ENCODE assay signal across 7 mouse cellular contexts in the genomic region with DNA sequence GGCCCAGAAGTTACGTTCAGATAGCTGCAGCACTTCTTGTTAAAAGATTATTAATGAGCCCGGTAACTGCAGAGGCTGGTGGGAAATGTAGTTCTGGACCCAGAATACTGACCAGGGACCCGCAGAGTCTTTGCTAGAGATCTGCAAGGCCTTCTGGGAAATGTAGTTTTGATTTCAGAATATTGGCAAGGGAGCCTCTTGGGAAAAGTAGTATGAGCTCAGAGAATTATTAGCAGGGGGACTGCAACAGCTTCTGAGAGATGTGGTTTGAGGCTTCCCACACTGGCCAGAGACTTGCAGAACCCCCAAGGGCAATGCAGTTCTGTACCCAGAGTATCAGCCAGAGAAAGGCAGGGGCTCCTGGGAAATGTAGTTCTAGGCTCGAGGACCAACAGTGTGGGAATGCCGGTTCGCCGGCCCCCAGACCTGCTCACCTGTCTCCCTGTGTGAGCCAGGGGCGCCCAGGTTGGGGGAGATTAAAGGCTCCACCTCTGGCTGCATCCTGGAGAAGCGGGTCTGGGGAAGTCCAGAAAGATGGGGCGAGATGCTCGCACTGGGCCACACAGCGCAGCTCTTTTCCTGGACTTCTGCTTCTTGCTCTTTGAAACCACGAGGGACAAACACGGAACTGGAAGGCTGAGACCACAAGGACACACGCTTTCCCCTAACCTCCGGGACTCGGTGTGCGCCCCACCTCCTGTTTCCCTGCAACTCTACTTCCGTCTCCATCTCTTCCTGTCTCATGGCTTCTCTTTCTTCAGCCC. TPM values are rescaled to one million over a fixed set of nuclear protein-coding genes. Genes with fewer than 3 reads are reported as not detected.
DNase-seq lines count a peak whose midpoint lies in the region; ATAC-seq and TF ChIP-seq lines count a peak whose summit lies in the region.

No protein-coding gene starts in this region.

- H3K27me3 ChIP-seq in intestine, embryonic 14.5 days (replicated peaks; ENCODE audit: control insufficient read depth, insufficient read depth, low read length): no peaks in the 10 kb centered on the region; the same call in 1 of the 2 replicates

- ATAC-seq in activated CD4-positive, CD25-positive, alpha-beta regulatory T cell, adult 4 months: peak; percentile 97
- ATAC-seq in intestine, embryonic 14.5 days (replicated peaks; ENCODE audit: low FRiP score, low TSS enrichment, low read depth): peak; percentile 87
- ATAC-seq in megakaryocyte progenitor cell, adult 5-6 weeks (replicated peaks; ENCODE audit: poor library complexity): peak; percentile 92

- intact Hi-C loops in gastrocnemius, postnatal 14 days (cut with DNase I; ENCODE audit: low total_unique reads): no loop called here
- intact Hi-C loops in left cerebral cortex, postnatal 10 days (cut with DNase I): loop anchor here (10.0 kb wide), 1 partner anchor 181 kb away; a partner anchor contains a TSS

- TF ChIP-seq CTCF in cortical plate, adult 2 months (IDR thresholded peaks at IDR 0.05; ENCODE audit: extremely low read depth, insufficient read depth, low read length): no peak

- peak overlapping the region; percentile 58 for H3K9ac ChIP-seq in intestine, embryonic 14.5 days (ENCODE audit: low read length)

- peak overlapping the region; percentile 57; the same call in 1 of the 2 replicates for H3K27ac ChIP-seq in cortical plate, adult 2 months (ENCODE audit: insufficient read depth, low read length)
- H3K27ac ChIP-seq in intestine, embryonic 14.5 days (ENCODE audit: low read depth): peak overlapping the region; percentile 69

- no peaks in the 10 kb centered on the region for H3K36me3 ChIP-seq in intestine, embryonic 14.5 days (ENCODE audit: control insufficient read depth, insufficient read depth, low read length)

- H3K9me3 ChIP-seq in intestine, embryonic 14.5 days (ENCODE audit: control insufficient read depth, low read length): no peaks in the 10 kb centered on the region

- under 1% methylated on average over 19 of the region's 19 CpGs for WGBS in intestine, embryonic 14.5 days

- peak overlapping the region; percentile 71 for H3K4me2 ChIP-seq in intestine, embryonic 14.5 days (ENCODE audit: low read length)

- peak; percentile 73 for DNase-seq in gastrocnemius, postnatal 14 days
- DNase-seq in intestine, embryonic 14.5 days (ENCODE audit: low spot score): peak; percentile 93
- DNase-seq in left cerebral cortex, postnatal 10 days (ENCODE audit: extremely low spot score in 1 of 2, low spot score in 2 of 2): peak; percentile 80 to 93
- peak; percentile 90 to 96 for DNase-seq in right cerebral cortex, postnatal 10 days (ENCODE audit: low spot score in 2 of 2)

- H3K4me3 ChIP-seq in cortical plate, adult 2 months (ENCODE audit: insufficient read depth, low read length): peak overlapping the region; percentile 67
- H3K4me3 ChIP-seq in intestine, embryonic 14.5 days (ENCODE audit: low read depth, low read length): peak overlapping the region; percentile 64

- H3K4me1 ChIP-seq in cortical plate, adult 2 months (ENCODE audit: control insufficient read depth, insufficient read depth, low read length): no peaks in the 10 kb centered on the region
- peaks cover 6% of the 10 kb centered on the region for H3K4me1 ChIP-seq in intestine, embryonic 14.5 days (replicated peaks; ENCODE audit: control insufficient read depth, insufficient read depth, low read length)

- TF ChIP-seq POLR2A in cortical plate, adult 2 months (IDR thresholded peaks at IDR 0.05; ENCODE audit: extremely low read depth, insufficient read depth, low read length): peak; percentile 1; the same call in 1 of the 2 replicates

RNA-seq across cellular contexts. Expression of a gene that starts 9.8 kb away (rescaled TPM):
- polyA plus RNA-seq in activated CD4-positive, CD25-positive, alpha-beta regulatory T cell, adult 4 months (2017; shearing (Covaris generic)): not detected
- polyA plus RNA-seq in cortical plate, adult 2 months (2012; rRNA removed): 70.2 and 74.0 TPM in 2 replicates
- under 1 TPM; 0.35 to 0.49 TPM for total RNA-seq in gastrocnemius, postnatal 14 days (2021)
- 1.6 and 1.7 TPM in 2 replicates for polyA plus RNA-seq in intestine, embryonic 14.5 days (2014; fragmentation: Nextera tagmentation; extraction: Ambion mirVana)
- total RNA-seq in left cerebral cortex, postnatal 10 days (2021): 10 to 100 TPM; 77.1 to 78.3 TPM
- total RNA-seq in megakaryocyte progenitor cell, adult 5-6 weeks (2015): 0.22 and 0.24 TPM in 2 replicates
- 0.12 and 0.14 TPM in 2 replicates for total RNA-seq in megakaryocyte progenitor cell, adult 5-6 weeks (2017)

RNA-seq across cellular contexts. Expression of a gene that starts 11.5 kb away (rescaled TPM):
- polyA plus RNA-seq in activated CD4-positive, CD25-positive, alpha-beta regulatory T cell, adult 4 months (2017; shearing (Covaris generic)): under 1 TPM; 0.59 to 0.66 TPM
- 3.7 and 4.3 TPM in 2 replicates for polyA plus RNA-seq in cortical plate, adult 2 months (2012; rRNA removed)
- not detected for total RNA-seq in gastrocnemius, postnatal 14 days (2021)
- 1.5 and 1.6 TPM in 2 replicates for polyA plus RNA-seq in intestine, embryonic 14.5 days (2014; fragmentation: Nextera tagmentation; extraction: Ambion mirVana)
- 1 to 10 TPM; 2.1 to 2.9 TPM for total RNA-seq in left cerebral cortex, postnatal 10 days (2021)
- total RNA-seq in megakaryocyte progenitor cell, adult 5-6 weeks (2015): 0.44 and 1.5 TPM in 2 replicates
- 1.8 and 2.2 TPM in 2 replicates for total RNA-seq in megakaryocyte progenitor cell, adult 5-6 weeks (2017)

RNA-seq across cellular contexts. Expression of a gene that starts 54.7 kb away (rescaled TPM):
- not detected for polyA plus RNA-seq in activated CD4-positive, CD25-positive, alpha-beta regulatory T cell, adult 4 months (2017; shearing (Covaris generic))
- polyA plus RNA-seq in cortical plate, adult 2 months (2012; rRNA removed): 190 and 192 TPM in 2 replicates
- 1 to 10 TPM in 1 of 2 experiments, under 1 TPM in 1; 0.51 to 1.3 TPM for total RNA-seq in gastrocnemius, postnatal 14 days (2021)
- 1.3 TPM in 2 replicates for polyA plus RNA-seq in intestine, embryonic 14.5 days (2014; fragmentation: Nextera tagmentation; extraction: Ambion mirVana)
- 100 to 1,000 TPM; 311 to 323 TPM for total RNA-seq in left cerebral cortex, postnatal 10 days (2021)
- total RNA-seq in megakaryocyte progenitor cell, adult 5-6 weeks (2015): not detected in 2 replicates
- not detected in 2 replicates for total RNA-seq in megakaryocyte progenitor cell, adult 5-6 weeks (2017)

Comparison
In these comparisons a context has a peak if more than half of its experiments do, and no peak if none do; other contexts are left out.
1. Peak in every context shown above with its lines: DNase-seq, ATAC-seq, H3K4me3 ChIP-seq and H3K27ac ChIP-seq.
2. RNA of a gene that starts 9.8 kb away (total RNA-seq): 77.1 to 78.3 TPM in left cerebral cortex, postnatal 10 days; 0.35 to 0.49 TPM in gastrocnemius, postnatal 14 days and 0.12 to 0.24 TPM in megakaryocyte progenitor cell, adult 5-6 weeks; every median in the first group is over 10 times any median in the second.
3. RNA of a gene that starts 54.7 kb away (total RNA-seq): 311 to 323 TPM in left cerebral cortex, postnatal 10 days; 0.51 to 1.3 TPM in gastrocnemius, postnatal 14 days and not detected in megakaryocyte progenitor cell, adult 5-6 weeks; every median in the first group is over 100 times any median in the second.